Mouse (Mus musculus): ENCODE measurements around the gene Rrp9. TPM values are rescaled to one million over a fixed set of nuclear protein-coding genes. Genes with fewer than 3 reads are reported as not detected.

The Rrp9 gene
- total and polyA plus RNA-seq, 3 experiments: 315 to 395 TPM; not detected in 1

DNA sequence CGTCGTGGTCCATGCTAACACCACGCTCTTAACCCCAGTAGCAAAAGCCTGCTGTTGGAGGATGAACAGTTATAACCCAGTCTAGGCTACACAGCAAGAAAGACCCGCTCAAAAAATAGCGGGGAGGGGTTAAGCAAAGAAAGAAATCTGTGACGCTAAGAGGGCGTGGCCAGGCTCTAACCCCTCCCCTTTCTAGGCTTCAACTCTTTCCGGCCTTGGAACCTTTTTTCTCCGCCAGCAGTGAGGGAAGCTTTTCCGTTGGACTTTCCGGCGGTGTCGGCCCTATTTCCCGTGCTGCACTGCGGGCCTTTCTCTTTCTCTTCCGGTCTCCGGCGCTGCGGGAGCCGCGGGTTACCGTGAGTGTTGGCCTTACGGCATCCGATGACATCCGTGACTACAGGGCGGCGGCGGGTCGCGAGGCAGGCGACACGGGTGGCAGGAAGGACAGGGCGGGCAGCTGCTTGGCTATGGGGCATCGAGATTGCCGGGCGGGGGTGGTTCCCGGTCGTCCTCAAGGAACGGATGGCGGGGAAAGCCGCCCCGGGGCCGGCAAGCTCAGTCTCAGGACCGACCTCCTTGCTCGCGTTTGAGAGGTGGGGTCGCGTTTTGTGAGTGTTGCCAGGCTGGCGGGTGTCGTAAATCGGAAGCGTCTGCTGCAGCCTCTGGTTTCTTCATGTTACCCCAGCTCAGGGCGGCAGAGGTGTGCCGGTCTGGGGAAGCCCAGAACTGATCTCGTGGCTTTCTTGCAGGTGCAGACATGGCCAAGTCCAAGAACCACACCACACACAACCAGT, 46.3 kb upstream of the Rrp9 start, which contains the start of gene Rpl29:
Gene Rpl29 (plus strand): TSS at position 234 of the 794 bp plus-strand sequence.
- Histone ChIP-seq H3K4me3 (ENCODE audit: control insufficient read depth in 1 of 2, insufficient read depth in 1 of 2, low read depth in 2 of 2, low read length in 2 of 2) (peak within 1 kb of the TSS; percentile 73 to 100), H3K9me3 (replicated peaks; ENCODE audit: insufficient read depth, low read length) (no peaks in the 10 kb centered on the region), H3K4me1 (ENCODE audit: control insufficient read depth in 1 of 2, insufficient read depth in 2 of 2, low read length in 2 of 2) (peaks cover 0 to 15% of the 10 kb centered on the region in 2 experiments; a peak in 1 of 4 replicates), H3K36me3 (ENCODE audit: control insufficient read depth in 1 of 2, insufficient read depth in 2 of 2, low read length in 2 of 2) (peaks cover 4 to 9% of the 10 kb centered on the region in 2 experiments; a peak in 3 of 4 replicates), H3K27ac (ENCODE audit: control insufficient read depth, low read depth, low read length) (peak within 1 kb of the TSS; percentile 85), H3K79me2 (ENCODE audit: control insufficient read depth, insufficient read depth, low read length, poor library complexity) (peaks cover 24% of the 10 kb centered on the region), H3K27me3 (ENCODE audit: control insufficient read depth in 1 of 2, insufficient read depth in 2 of 2, low read length in 2 of 2) (no peaks in the 10 kb centered on the region; a peak in 1 of 4 replicates), H3K9ac (ENCODE audit: control insufficient read depth, low read depth, low read length, poor library complexity, severe bottlenecking) (peak within 1 kb of the TSS; percentile 100)
- DNase-seq (ENCODE audit: low read depth, low spot score): peak; percentile 97
- peak; percentile 54; the same call in 1 of the 2 replicates for TF ChIP-seq CHD1 (IDR thresholded peaks at IDR 0.05; ENCODE audit: low read depth, low read length)
- peak; percentile 61 to 89 for TF ChIP-seq POLR2A (IDR thresholded peaks at IDR 0.05; ENCODE audit: control insufficient read depth in 1 of 2, insufficient read depth in 1 of 2, low read depth in 1 of 2, low read length in 2 of 2, poor library complexity in 1 of 2)
- TF ChIP-seq GATA1 (IDR thresholded peaks at IDR 0.05; ENCODE audit: low read depth, low read length): no peak
- TF ChIP-seq RCOR1 (IDR thresholded peaks at IDR 0.05; ENCODE audit: low read depth, low read length): no peak
- peak; percentile 67 for TF ChIP-seq ETS1 (IDR thresholded peaks at IDR 0.05; ENCODE audit: low read depth, low read length)
- TF ChIP-seq KAT2A (conservative IDR thresholded peaks at IDR 0.05; ENCODE audit: low read depth, low read length): peak; percentile 90
- TF ChIP-seq ZKSCAN1 (IDR thresholded peaks at IDR 0.05; ENCODE audit: low read depth, low read length): no peak
- TF ChIP-seq TAL1 (IDR thresholded peaks at IDR 0.05; ENCODE audit: low read length): no peak
- peak; percentile 82 for TF ChIP-seq MAX (IDR thresholded peaks at IDR 0.05; ENCODE audit: low read length)
- peak; percentile 93 for TF ChIP-seq NELFE (IDR thresholded peaks at IDR 0.05; ENCODE audit: low read depth, low read length)
- TF ChIP-seq MYB (IDR thresholded peaks at IDR 0.05; ENCODE audit: low read depth, low read length): no peak
- TF ChIP-seq TBP (IDR thresholded peaks at IDR 0.05; ENCODE audit: low read depth, low read length): peak; percentile 96
- TF ChIP-seq CHD2 (IDR thresholded peaks at IDR 0.05; ENCODE audit: low read length): no peak
- TF ChIP-seq HCFC1 (IDR thresholded peaks at IDR 0.05; ENCODE audit: low read depth, low read length): peak; percentile 95
- TF ChIP-seq MEF2A (IDR thresholded peaks at IDR 0.05; ENCODE audit: extremely low read depth, insufficient replicate concordance, low read depth, low read length, poor library complexity, severe bottlenecking): no peak
- TF ChIP-seq JUND (IDR thresholded peaks at IDR 0.05; ENCODE audit: low read depth, low read length): no peak
- peak; percentile 91 for TF ChIP-seq ELF1 (IDR thresholded peaks at IDR 0.05; ENCODE audit: low read depth, low read length)
- no peak for TF ChIP-seq UBTF (IDR thresholded peaks at IDR 0.05; ENCODE audit: borderline replicate concordance, insufficient read depth, low read depth, low read length)
- peak; percentile 80; the same call in 1 of the 2 replicates for TF ChIP-seq MAZ (IDR thresholded peaks at IDR 0.05; ENCODE audit: low read depth, low read length)
- peak; percentile 89 for TF ChIP-seq TCF12 (IDR thresholded peaks at IDR 0.05; ENCODE audit: low read depth, low read length)
- 0 out of 2 replicates have a peak, but pooled peaks have one; percentile 27 for TF ChIP-seq USF1 (IDR thresholded peaks at IDR 0.05; ENCODE audit: low read depth, low read length)
- TF ChIP-seq SMC3 (IDR thresholded peaks at IDR 0.05; ENCODE audit: low read depth, low read length): no peak
- TF ChIP-seq SIN3A (IDR thresholded peaks at IDR 0.05; ENCODE audit: low read length): peak; percentile 93
- TF ChIP-seq BHLHE40 (IDR thresholded peaks at IDR 0.05; ENCODE audit: borderline replicate concordance, low read depth, low read length): no peak
- TF ChIP-seq ZC3H11A (IDR thresholded peaks at IDR 0.05; ENCODE audit: low read depth, low read length): no peak
- TF ChIP-seq GABPA (IDR thresholded peaks at IDR 0.05; ENCODE audit: low read depth, low read length): no peak
- TF ChIP-seq ZMIZ1 (IDR thresholded peaks at IDR 0.05; ENCODE audit: low read depth, low read length): peak; percentile 63
- TF ChIP-seq USF2 (IDR thresholded peaks at IDR 0.05; ENCODE audit: borderline replicate concordance in 1 of 2, insufficient read depth in 1 of 2, low read depth in 1 of 2, low read length in 2 of 2): no peak
- TF ChIP-seq EP300 (IDR thresholded peaks at IDR 0.05; ENCODE audit: low read depth in 1 of 2, low read length in 2 of 2): no peak; a peak in 1 of 4 replicates
- TF ChIP-seq MXI1 (IDR thresholded peaks at IDR 0.05; ENCODE audit: low read depth, low read length): peak; percentile 87
- TF ChIP-seq CTCF (IDR thresholded peaks at IDR 0.05 in 2 of 3, conservative IDR thresholded peaks at IDR 0.05 in 1 of 3; ENCODE audit: control insufficient read depth in 1 of 3, insufficient read depth in 1 of 3, low read depth in 2 of 3, low read length in 3 of 3, poor library complexity in 1 of 3, severe bottlenecking in 1 of 3): no peak
- no peak for TF ChIP-seq RAD21 (IDR thresholded peaks at IDR 0.05; ENCODE audit: low read depth, low read length)
- peak; percentile 97 for TF ChIP-seq MYC (IDR thresholded peaks at IDR 0.05; ENCODE audit: low read depth, low read length)
- TF ChIP-seq E2F4 (IDR thresholded peaks at IDR 0.05; ENCODE audit: borderline replicate concordance, low read depth, low read length): no peak
- TF ChIP-seq NRF1 (IDR thresholded peaks at IDR 0.05; ENCODE audit: insufficient read depth, low read depth, low read length, poor library complexity, severe bottlenecking): no peak
- no peak for TF ChIP-seq MAFK (IDR thresholded peaks at IDR 0.05; ENCODE audit: borderline replicate concordance, low read depth, low read length)
